Mouse (Mus musculus) C2C12 (cell line): ENCODE data around the gene Als2cl. TPM values are rescaled to one million over a fixed set of nuclear protein-coding genes. Genes with fewer than 3 reads are reported as not detected.

Source experiments
- H3K27me3 ChIP-seq: one replicate; pipeline ENCODE4 v1.6.1; 2011; ENCODE audit not compliant: control insufficient read depth, insufficient read depth, insufficient read length
- H3K36me3 ChIP-seq: one replicate; pipeline ENCODE4 v1.6.1; 2011; ENCODE audit not compliant: control insufficient read depth, insufficient read depth
- H3K4me3 ChIP-seq: one replicate; pipeline ENCODE4 v1.5.1; 2011; ENCODE audit warnings: mild to moderate bottlenecking, control low read depth; ENCODE audit not compliant: poor library complexity, insufficient read depth, severe bottlenecking
- H3K79me2 ChIP-seq: one replicate; pipeline ENCODE4 v1.6.1; 2011; ENCODE audit not compliant: control insufficient read depth, insufficient read depth
- H3K79me3 ChIP-seq: one replicate; pipeline ENCODE4 v1.6.1; 2011; ENCODE audit warnings: low read depth, control low read depth
- H3ac ChIP-seq: one replicate; pipeline ENCODE3; 2011; ENCODE audit warnings: low read depth; ENCODE audit not compliant: control insufficient read depth, insufficient read length
- CEBPB ChIP-seq: IDR thresholded peaks from one replicate; pipeline ENCODE4 v1.6.1; 2011; ENCODE audit warnings: low read depth, mild to moderate bottlenecking, control low read depth, moderate library complexity
- CTCF ChIP-seq: IDR thresholded peaks from one replicate; pipeline ENCODE4 v1.5.1; 2011; ENCODE audit not compliant: control insufficient read depth, insufficient read depth, insufficient read length
- FOSL1 ChIP-seq: IDR thresholded peaks from one replicate; pipeline ENCODE4 v1.8.0; 2011; ENCODE audit warnings: mild to moderate bottlenecking, low read length; ENCODE audit not compliant: poor library complexity, insufficient read depth, severe bottlenecking
- MAX ChIP-seq: IDR thresholded peaks from one replicate; pipeline ENCODE4 v1.6.1; 2011; ENCODE audit warnings: mild to moderate bottlenecking, control low read depth
- MYOD1 ChIP-seq: IDR thresholded peaks from one replicate; pipeline ENCODE4 v1.6.1; 2011; ENCODE audit warnings: low read depth; ENCODE audit not compliant: control insufficient read depth, insufficient read length
- MYOG ChIP-seq: IDR thresholded peaks from one replicate; pipeline ENCODE4 v1.6.1; 2011; ENCODE audit not compliant: control insufficient read depth, insufficient read length; ENCODE audit errors: extremely low read depth
- USF1 ChIP-seq: IDR thresholded peaks from one replicate; pipeline ENCODE4 v1.6.1; 2011; ENCODE audit warnings: low read depth, mild to moderate bottlenecking, control low read depth, moderate library complexity
- polyA plus RNA-seq: library from polyadenylated mRNA; unstranded; fragments of >200 nt; fragmentation: generic; extraction: Trizol; gene quantifications from one replicate; pipeline ENCODE4 v1.2.1, GENCODE M21; 2012; ENCODE audit warnings: missing spikeins

Als2cl gene
- polyA plus RNA-seq, 1 experiment, result 2.6 TPM

DNA sequence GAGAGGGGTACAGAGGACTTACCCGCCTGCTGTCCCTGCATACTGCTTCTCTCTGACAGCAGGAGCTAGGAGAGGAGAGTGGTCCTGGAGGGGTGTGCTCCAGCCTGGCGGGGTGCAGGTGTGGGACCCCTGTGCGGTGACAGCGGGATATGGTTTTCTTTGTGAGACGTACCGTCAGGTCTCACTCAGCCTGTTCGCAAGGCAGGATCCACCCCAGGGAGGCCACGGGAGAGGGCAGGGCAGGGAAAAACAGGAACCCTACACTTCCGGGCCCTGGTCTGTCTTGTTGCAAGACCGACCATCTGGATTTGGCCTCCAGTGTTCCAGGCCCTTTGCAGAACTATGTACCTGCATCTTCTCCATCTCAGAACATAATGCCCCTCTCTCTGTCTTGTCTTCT is 13.8 kb downstream of the Als2cl start:
- no peak overlapping the region for H3K4me3 ChIP-seq
- H3K79me2 ChIP-seq, result no peaks in the 10 kb centered on the region
- no peaks in the 10 kb centered on the region for H3K27me3 ChIP-seq
- H3ac ChIP-seq, result no peak overlapping the region
- no peaks in the 10 kb centered on the region for H3K79me3 ChIP-seq
- H3K36me3 ChIP-seq, result no peaks in the 10 kb centered on the region
- TF ChIP-seq CTCF (no peak), FOSL1 (no peak), MAX (no peak), MYOG (no peak), USF1 (no peak), MYOD1 (no peak), CEBPB (no peak)

DNA sequence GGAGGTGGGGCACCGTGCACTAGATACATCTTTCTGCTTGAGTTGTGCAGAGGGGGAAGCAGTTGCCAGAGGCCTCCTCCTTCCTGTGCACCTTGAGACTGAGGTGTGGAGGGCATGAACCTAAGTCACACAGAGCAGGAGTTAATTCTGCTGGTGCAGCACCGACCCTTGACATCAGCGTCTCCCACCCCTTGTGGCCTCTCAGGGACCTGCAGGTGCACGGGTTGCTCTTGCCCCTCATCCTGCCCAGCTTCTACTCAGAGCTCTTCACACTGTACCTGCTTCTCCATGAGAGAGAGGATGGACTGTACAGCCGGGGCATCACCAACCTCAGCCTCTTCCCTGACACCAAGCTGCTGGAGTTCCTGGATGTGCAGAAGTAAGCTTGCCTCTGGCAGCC is 15.8 kb downstream of the Als2cl start:
- Histone ChIP-seq H3K79me3 (no peaks in the 10 kb centered on the region), H3ac (no peak overlapping the region), H3K27me3 (no peaks in the 10 kb centered on the region), H3K79me2 (no peaks in the 10 kb centered on the region), H3K36me3 (no peaks in the 10 kb centered on the region), H3K4me3 (no peak overlapping the region)
- TF ChIP-seq USF1, result no peak
- TF ChIP-seq CTCF, result no peak
- no peak for TF ChIP-seq MYOG
- no peak for TF ChIP-seq CEBPB
- no peak for TF ChIP-seq FOSL1
- no peak for TF ChIP-seq MYOD1
- no peak for TF ChIP-seq MAX

- no peaks in the 10 kb centered on the region for H3K79me2 ChIP-seq
- H3K79me3 ChIP-seq, result no peaks in the 10 kb centered on the region
- no peaks in the 10 kb centered on the region for H3K27me3 ChIP-seq
- no peaks in the 10 kb centered on the region for H3K36me3 ChIP-seq
- no peak for TF ChIP-seq MYOG
- no peak for TF ChIP-seq MYOD1
- no peak for TF ChIP-seq FOSL1
- H3ac ChIP-seq, result no peak overlapping the region
- H3K4me3 ChIP-seq, result no peak overlapping the region
Observed at GRCm38 (mm10) chr9:110895994-110896393, 16.3 kb downstream of the Als2cl start.

DNA sequence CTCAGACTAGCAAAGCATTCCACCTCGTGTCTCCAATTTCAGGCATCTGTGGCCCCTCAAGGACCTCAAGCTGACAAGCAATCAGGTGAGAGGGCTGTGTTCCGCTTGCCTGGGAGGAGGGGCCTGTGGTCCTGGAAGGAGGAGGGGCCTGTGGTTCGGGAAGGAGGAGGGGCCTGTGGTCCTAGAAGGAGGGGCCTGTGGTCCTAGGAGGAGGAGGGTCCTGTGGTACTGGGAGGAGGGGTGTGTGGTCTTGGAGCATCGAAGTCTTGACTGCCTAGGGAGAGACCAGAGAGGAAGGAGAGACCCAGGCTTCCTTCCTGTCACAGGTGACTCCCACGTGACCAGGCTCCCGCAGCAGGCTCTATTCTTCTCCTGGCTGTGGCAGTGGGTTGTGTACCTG is 16.9 kb downstream of the Als2cl start:
- Histone ChIP-seq H3K79me3 (no peaks in the 10 kb centered on the region), H3K4me3 (no peak overlapping the region), H3K36me3 (no peaks in the 10 kb centered on the region), H3K27me3 (no peaks in the 10 kb centered on the region), H3ac (no peak overlapping the region), H3K79me2 (no peaks in the 10 kb centered on the region)
- TF ChIP-seq USF1 (no peak), MYOD1 (no peak), MAX (no peak), MYOG (no peak), CEBPB (no peak), CTCF (no peak), FOSL1 (no peak)

GRCm38 (mm10) chr9:110899451-110900008 is 19.9 kb downstream of the Als2cl start:
- no peaks in the 10 kb centered on the region for H3K79me3 ChIP-seq
- no peak overlapping the region for H3ac ChIP-seq
- TF ChIP-seq USF1 (no peak), CEBPB (no peak), MAX (no peak), CTCF (no peak), MYOG (no peak), FOSL1 (no peak), MYOD1 (no peak)
- H3K4me3 ChIP-seq, result no peak overlapping the region
- H3K27me3 ChIP-seq, result no peaks in the 10 kb centered on the region
- H3K79me2 ChIP-seq, result no peaks in the 10 kb centered on the region
- no peaks in the 10 kb centered on the region for H3K36me3 ChIP-seq

DNA sequence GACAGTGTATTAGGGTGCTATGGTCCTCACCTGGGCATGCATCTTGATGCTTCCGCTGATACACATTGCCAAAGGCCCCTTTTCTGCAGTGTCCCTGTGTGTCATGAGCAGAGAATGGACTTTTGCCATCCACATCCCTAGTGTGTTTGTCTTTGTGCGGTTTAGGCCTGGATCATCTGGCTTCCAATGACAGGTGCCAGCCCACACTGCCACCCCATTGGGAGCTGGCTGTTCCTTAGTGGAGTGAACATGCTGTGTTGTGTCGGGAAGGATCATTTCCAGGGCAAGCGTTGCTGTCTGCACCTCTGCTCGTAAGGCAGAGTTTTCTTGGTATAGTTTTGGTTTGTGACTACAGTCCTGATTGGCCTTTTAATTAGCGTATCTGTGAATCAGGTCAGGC is 21.5 kb downstream of the Als2cl start:
- TF ChIP-seq MYOD1, result no peak
- TF ChIP-seq CTCF, result no peak
- TF ChIP-seq USF1, result no peak
- no peak for TF ChIP-seq FOSL1
- no peak for TF ChIP-seq MAX
- TF ChIP-seq MYOG, result no peak
- no peak for TF ChIP-seq CEBPB
- Histone ChIP-seq H3K27me3 (no peaks in the 10 kb centered on the region), H3K79me2 (no peaks in the 10 kb centered on the region), H3K36me3 (no peaks in the 10 kb centered on the region), H3K79me3 (no peaks in the 10 kb centered on the region), H3ac (no peak overlapping the region), H3K4me3 (no peak overlapping the region)

GRCm38 (mm10) chr9:110902271-110902670 is 22.6 kb downstream of the Als2cl start:
- no peak for TF ChIP-seq MYOG
- TF ChIP-seq CTCF, result no peak
- no peak for TF ChIP-seq MAX
- TF ChIP-seq MYOD1, result no peak
- TF ChIP-seq FOSL1, result no peak
- no peak for TF ChIP-seq USF1
- no peak for TF ChIP-seq CEBPB

More at GRCm38 (mm10) chr9:110902271-110902670, 22.6 kb downstream of the Als2cl start:
- Histone ChIP-seq H3K27me3 (no peaks in the 10 kb centered on the region), H3K79me2 (no peaks in the 10 kb centered on the region), H3K79me3 (no peaks in the 10 kb centered on the region), H3K4me3 (no peak overlapping the region), H3ac (no peak overlapping the region), H3K36me3 (no peaks in the 10 kb centered on the region)
